Mouse (Mus musculus) 3T3-L1 (cell line): ENCODE data around the gene Cox14.
A peak's percentile ranks its signal among the peaks of the same experiment; 100 is the strongest.

Source experiments
- DNase-seq: peaks from one replicate; pipeline ENCODE4 v3.0.0-alpha.2; 2015; ENCODE audit warnings: low read depth, low spot score

The Cox14 gene

GRCm38 (mm10) chr15:99705440-99706048, 19.9 kb upstream of the Cox14 start, which contains the start of gene Gm17349:
Gene Gm17349 (minus strand): TSS chr15:99705490.
- peak; percentile 90 for DNase-seq

DNA sequence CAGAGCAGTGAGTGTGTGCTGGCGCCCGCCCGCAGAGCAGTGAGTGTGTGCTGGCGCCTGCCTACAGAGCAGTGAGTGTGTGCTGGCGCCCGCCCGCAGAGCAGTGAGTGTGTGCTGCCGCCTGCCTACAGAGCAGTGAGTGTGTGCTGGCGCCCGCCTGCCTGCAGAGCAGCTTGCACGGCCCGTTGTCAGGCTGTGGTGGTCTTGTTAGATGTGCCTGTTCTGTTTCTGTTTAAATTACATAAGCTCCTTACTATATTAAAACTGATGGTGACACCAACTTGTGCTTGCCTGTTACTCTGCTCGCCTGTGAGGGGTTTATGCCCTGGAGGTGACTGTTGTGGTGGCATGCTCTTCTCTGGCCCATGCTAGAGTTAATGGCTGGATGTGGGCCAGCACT, 17.2 kb upstream of the Cox14 start:
- DNase-seq, result no peak

DNA sequence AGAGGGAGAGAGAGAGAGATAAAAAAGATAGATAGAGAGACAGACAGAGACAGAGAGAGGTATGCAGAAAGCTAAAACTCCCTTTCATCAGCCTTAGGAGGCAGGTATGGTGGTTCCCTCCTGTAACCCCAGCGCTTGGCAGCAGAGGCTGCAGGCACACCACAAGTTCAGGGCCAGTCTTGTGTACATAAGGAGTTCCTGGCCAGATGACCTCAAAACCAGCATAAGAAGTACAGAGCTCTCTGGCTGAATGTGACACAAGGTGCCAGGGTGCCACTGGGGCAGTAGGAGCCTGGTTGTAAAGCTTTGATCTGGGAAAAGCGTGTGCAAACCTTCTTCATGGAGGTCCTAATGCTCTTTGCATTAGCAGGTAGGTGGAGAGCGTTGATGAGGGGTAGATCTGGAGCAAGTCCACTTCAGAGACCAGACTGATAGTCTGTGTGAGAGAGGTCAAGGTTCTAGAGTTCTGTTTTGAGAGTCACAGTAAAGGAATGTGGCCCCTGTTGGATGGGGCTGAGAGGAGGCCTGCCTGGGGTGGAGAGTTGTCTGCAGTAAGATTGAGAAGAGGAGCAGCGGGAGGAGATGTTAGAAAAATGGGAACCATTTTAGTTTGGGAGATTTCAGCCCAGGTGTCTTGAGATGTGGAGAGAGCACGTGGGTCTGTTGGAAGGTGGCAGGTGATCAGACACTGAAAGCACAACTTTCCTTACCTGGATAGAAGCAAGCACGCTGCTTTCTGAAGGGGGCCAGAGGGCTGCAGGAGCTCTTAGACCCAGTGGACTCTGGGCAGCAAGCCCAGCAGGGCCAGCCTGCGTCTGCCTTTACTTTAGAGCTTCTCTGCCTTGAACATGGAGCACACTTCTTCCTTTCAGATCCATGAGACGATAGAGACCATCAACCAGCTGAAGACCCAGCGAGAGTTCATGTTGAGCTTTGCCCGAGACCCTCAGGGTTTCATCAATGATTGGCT, 14.9 kb upstream of the Cox14 start:
- no peak for DNase-seq

DNA sequence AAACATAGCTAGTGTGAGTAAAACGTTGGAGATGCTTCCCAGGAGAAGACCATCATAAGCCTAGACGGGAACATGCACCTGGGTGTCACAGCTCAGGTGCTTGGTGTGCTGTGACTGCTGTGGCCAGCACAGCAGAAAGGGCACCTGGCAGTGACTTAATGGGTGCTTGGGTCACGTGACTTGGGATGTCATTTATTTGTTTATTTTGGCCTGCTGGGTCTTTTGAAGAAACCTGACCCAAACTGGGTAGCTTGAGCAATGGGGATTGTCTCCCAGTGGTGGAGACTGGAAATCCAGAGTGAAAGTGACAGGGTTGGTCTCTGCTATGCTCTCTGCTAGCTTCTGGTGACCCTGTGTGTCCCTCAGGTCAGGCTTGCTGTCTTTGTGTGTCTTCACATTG, 13.9 kb upstream of the Cox14 start:
- no peak for DNase-seq

DNA sequence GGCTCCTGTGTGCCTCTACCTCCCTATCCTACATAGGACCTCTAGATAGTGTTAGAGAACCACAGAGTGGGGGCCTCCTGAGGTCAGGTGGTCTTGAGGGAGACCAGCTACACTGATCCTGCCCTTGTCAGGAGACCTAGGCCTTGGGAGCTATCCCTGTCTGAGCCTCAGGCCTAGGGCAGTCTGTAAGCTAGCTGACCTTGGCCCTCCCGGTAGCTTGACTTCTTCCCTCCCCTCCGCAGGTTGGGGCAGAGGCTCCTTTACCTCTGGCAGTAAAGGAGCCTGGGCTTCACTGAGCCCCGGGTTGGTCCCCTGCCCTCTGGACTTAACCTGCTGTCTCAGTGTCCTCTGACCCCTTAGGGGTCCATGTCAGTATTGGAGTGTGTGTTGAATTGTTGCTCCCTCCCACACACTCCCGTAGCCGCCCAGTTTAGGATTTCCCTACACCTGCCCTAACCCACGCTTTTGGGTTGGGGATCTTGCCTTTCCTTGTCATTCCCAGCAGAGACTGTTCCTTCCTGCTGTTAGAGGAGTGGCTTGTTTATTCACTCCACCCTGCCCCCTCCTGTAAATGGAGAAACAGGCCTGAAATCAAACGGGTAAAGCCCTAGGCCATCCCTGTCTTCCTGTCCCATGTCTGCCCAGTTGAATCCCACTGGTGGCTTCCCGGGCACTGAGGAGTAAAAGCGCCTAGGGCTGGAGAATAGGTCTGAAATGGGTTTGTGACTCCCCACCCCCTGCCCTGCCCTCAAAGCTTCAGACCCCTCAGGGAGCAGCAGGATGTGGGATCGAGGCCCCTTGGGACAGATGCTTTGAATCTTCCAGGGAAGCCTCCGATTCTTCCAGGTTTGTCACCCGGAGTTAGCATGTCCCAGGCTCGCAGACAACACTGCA, 12.5 kb upstream of the Cox14 start:
- DNase-seq, result no peak

DNA sequence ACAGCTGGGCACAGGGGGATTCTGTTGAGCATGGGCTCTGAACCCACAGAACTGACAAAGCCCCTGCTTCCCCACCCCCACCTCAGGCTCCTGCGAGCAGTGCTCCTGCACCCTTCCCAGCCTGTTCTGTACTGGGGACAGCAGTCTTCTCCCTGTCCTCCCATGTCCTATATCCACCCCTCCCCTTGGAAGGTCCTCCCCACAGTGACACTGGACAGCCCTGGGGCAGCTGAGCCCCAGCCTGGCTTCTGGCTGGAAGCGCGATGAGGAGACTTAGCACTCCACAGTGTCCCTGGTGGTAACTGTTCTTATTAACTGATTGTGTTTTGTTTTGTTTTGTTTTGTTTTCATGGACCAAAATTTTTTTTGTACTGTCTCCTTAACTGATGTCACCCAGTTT, 11.8 kb upstream of the Cox14 start:
- DNase-seq, result no peak

GRCm38 (mm10) chr15:99714206-99714605, 11.2 kb upstream of the Cox14 start:
- no peak for DNase-seq

DNA sequence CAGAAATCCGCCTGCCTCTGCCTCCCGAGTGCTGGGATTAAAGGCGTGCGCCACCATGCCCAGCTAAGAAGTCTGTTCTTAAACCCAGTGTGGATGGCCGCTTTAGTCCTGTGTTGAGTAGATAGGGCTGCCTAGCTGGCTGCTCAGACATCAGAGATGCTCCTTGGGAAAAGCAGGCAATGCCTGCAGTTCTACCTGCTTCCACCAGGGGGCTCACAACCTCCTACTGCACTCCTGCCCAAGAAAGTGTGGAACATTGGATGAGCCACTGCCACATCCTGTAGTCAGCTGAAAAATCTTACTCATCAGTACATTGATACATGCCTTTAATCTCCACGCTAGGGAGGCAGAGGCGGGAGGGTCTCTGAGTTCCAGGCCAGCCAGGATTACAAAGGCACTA, 10.6 kb upstream of the Cox14 start:
- peak; percentile 90 for DNase-seq

GRCm38 (mm10) chr15:99715361-99715865, 10.0 kb upstream of the Cox14 start:
- DNase-seq, result no peak

- DNase-seq, result no peak
These were observed 9.3 kb upstream of the Cox14 start for GRCm38 (mm10) chr15:99715982-99716746.

- no peak for DNase-seq
These were observed 8.6 kb upstream of the Cox14 start for GRCm38 (mm10) chr15:99716814-99717213.

GRCm38 (mm10) chr15:99717386-99718334, 7.8 kb upstream of the Cox14 start, which contains the start of gene Gpd1:
Gene Gpd1 (plus strand): TSS chr15:99717515.
- DNase-seq, result no peak

DNA sequence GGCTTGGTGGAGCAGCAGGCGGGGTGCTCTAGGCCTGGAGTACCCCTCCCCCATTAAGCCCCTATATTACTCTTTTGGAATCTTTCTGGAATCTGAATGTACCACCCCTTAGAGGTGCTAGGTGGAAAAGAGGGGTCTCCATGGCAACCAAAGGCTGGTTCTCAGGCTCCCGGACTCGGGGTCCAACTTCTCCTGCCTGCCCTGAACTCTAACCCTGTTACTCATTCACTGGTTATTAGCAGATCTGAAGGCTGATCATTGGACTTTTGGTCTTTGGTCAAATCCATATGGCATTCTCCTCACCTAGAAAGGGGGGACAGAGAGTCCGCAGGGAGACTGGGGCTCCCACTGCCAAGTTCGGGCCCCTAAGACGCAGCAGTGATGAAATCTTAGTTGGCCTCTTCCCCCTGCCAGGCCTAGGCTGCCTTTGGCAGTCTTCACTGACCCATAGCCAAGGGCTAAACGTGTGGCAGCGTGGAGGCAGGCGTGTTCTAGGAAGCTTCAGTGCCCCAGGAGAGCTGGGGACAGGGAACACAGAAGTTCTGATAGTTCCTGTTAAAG, 6.9 kb upstream of the Cox14 start:
- DNase-seq, result no peak

- DNase-seq, result no peak
These were observed 5.6 kb upstream of the Cox14 start for GRCm38 (mm10) chr15:99719865-99720264.

DNA sequence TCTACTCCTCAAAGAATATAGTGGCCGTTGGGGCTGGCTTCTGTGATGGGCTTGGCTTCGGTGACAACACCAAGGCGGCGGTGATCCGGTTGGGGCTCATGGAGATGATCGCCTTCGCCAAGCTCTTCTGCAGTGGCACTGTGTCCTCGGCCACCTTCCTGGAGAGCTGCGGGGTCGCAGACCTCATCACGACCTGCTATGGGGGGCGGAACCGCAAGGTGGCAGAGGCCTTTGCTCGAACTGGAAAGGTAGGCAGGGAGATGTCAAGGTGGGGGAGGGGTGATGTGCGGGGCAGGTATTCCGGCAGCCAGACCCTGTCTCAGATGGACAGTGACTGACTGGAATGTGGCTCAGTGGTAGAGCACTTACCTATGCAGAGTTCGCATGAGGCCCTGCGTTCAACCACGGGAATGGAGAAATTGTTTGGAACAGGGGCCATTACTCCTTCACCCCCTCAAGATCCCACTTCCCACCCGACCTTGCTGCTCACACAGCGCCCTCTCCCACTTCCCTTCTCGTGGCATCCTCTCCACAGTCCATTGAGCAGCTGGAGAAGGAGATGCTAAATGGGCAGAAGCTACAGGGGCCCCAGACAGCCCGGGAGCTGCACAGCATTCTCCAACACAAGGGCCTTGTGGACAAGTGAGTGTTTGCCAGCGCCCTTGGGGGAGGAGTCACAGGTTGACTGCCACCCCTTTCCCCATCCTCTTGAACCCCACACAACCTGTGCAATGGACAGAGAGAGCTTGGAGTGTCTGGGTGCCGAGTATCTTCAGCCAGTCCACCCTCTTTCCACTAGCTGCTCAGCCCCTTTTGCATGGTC, 3.3 kb upstream of the Cox14 start:
- DNase-seq, result no peak

DNA sequence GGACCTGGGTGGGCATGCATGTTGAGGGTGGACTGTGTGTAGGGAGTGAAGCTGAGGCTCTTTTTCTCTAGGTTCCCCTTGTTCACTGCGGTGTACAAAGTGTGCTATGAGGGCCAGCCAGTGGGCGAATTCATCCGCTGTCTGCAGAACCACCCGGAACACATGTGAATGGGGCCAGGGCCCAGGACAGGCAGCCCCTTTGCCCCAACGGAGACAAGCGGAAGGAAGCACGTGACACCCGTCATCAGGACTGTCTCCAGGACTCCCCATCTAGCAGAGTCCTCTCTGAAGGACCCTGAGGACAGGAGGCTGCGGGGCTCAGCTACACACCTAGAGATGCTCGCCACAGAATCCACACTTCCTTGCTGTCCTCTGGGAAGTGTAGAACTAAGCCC, 2.3 kb upstream of the Cox14 start:
- no peak for DNase-seq

DNA sequence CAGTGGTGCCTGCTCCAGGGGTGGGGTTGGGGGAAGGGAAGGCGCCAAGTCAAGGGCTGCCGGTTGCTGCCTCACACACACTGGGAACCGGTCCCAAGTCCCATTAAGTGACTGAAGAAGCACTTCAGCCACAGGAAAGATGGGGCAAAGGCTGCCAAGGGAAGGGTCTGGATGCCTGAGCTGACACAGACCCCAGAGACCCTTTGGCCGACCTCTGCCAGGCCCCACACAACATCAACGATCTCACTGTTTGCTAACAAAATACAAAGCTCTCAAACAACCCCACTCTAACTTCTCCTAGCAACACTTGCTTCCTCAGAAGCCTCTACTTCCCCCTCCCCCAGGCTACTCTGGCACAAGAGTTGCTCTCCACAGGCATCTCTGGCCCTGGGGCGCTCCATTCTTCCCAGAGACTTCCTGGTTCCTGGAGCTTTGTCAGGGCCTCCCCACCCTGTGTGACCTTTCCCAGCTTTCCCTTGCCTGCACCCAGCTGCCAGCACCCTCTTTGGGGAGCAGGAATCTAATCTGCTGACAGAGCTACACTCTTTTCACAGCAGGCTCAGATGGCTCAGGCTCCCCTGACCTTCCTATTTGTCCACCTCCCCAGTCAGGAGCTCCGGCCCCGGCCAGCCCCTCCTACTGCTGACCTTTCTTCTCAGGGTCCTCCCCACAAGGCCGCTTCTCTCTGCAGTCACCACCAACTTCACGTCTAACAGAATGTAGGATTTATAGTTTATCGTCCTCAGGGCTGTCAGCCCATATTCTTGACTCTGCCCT, 1.7 kb upstream of the Cox14 start:
- DNase-seq, result peak; percentile 87
